Mouse (Mus musculus) MEL (cell line): ENCODE measurements around the gene Gfy. TPM values are rescaled to one million over a fixed set of nuclear protein-coding genes. Genes with fewer than 3 reads are reported as not detected.

Experiments
- DNase-seq: peaks from one replicate; pipeline ENCODE4 v3.0.0; 2011; ENCODE audit warnings: low read depth, low spot score
- H3K27ac ChIP-seq: 2 replicates; pipeline ENCODE4 v1.5.1; 2012; ENCODE audit warnings: low read depth, mild to moderate bottlenecking, control low read depth, low read length, moderate library complexity; ENCODE audit not compliant: control insufficient read depth
- H3K27me3 ChIP-seq, 2 experiments: fragments of 150-350 bp in 1 of 2; sonication (generic) in 1 of 2; 2 replicates each; pipeline ENCODE4 v1.6.1; 2012; ENCODE audit warnings: low read length in 2 of 2, mild to moderate bottlenecking in 2 of 2, improper control_type of control experiment in 1 of 2, moderate library complexity in 1 of 2; ENCODE audit not compliant: insufficient read depth in 2 of 2, control insufficient read depth in 1 of 2
- H3K36me3 ChIP-seq, 2 experiments: 2 replicates each; pipeline ENCODE4 v1.6.1; 2012 to 2014; ENCODE audit warnings: low read length in 2 of 2, improper control_type of control experiment in 1 of 2, inconsistent platforms in 1 of 2, mild to moderate bottlenecking in 1 of 2; ENCODE audit not compliant: insufficient read depth in 2 of 2, control insufficient read depth in 1 of 2
- H3K4me1 ChIP-seq, 2 experiments: fragments of 150-350 bp in 1 of 2; sonication (generic) in 1 of 2; 2 replicates each; pipeline ENCODE4 v1.6.1; 2012; ENCODE audit warnings: low read length in 2 of 2, improper control_type of control experiment in 1 of 2, mild to moderate bottlenecking in 1 of 2; ENCODE audit not compliant: insufficient read depth in 2 of 2, control insufficient read depth in 1 of 2
- H3K4me3 ChIP-seq, 2 experiments: fragments of 150-350 bp in 1 of 2; sonication (generic) in 1 of 2; 2 replicates each; pipeline ENCODE4 v1.5.1; 2012; ENCODE audit warnings: low read depth in 2 of 2, low read length in 2 of 2, mild to moderate bottlenecking in 2 of 2, moderate library complexity in 2 of 2, control low read depth in 1 of 2, improper control_type of control experiment in 1 of 2; ENCODE audit not compliant: control insufficient read depth in 1 of 2, insufficient read depth in 1 of 2
- H3K79me2 ChIP-seq: 2 replicates; pipeline ENCODE4 v1.6.1; 2012; ENCODE audit warnings: mild to moderate bottlenecking, low read length, moderate library complexity; ENCODE audit not compliant: control insufficient read depth, poor library complexity, insufficient read depth
- H3K9ac ChIP-seq: 2 replicates; pipeline ENCODE4 v1.6.1; 2012; ENCODE audit warnings: low read depth, mild to moderate bottlenecking, control low read depth, low read length, moderate library complexity; ENCODE audit not compliant: control insufficient read depth, poor library complexity, severe bottlenecking
- H3K9me3 ChIP-seq: fragments of 150-350 bp; sonication (generic); replicated peaks from 2 replicates; pipeline ENCODE4 v1.6.1; 2012; ENCODE audit warnings: mild to moderate bottlenecking, low read length, improper control_type of control experiment, moderate library complexity; ENCODE audit not compliant: insufficient read depth
- CHD2 ChIP-seq: IDR thresholded peaks from 2 replicates; pipeline ENCODE4 v1.6.1; 2011; ENCODE audit warnings: low read length, improper control_type of control experiment
- CTCF ChIP-seq, 3 experiments: IDR thresholded peaks in 2 of 3; conservative IDR thresholded peaks in 1 of 3; 2 replicates each; pipeline ENCODE4 v1.5.1; 2011 to 2012; ENCODE audit warnings: low read length in 3 of 3, low read depth in 2 of 3, mild to moderate bottlenecking in 2 of 3, improper control_type of control experiment in 1 of 3, inconsistent platforms in 1 of 3, mixed read lengths in 1 of 3, moderate library complexity in 1 of 3; ENCODE audit not compliant: control insufficient read depth in 1 of 3, insufficient read depth in 1 of 3, poor library complexity in 1 of 3, severe bottlenecking in 1 of 3
- E2F4 ChIP-seq: IDR thresholded peaks from 2 replicates; pipeline ENCODE4 v1.6.1; 2011; ENCODE audit warnings: low read depth, low read length, improper control_type of control experiment, borderline replicate concordance
- ELF1 ChIP-seq: IDR thresholded peaks from 2 replicates; pipeline ENCODE4 v1.6.1; 2014; ENCODE audit warnings: low read depth, mild to moderate bottlenecking, inconsistent platforms, low read length, improper control_type of control experiment, moderate library complexity
- EP300 ChIP-seq, 2 experiments: IDR thresholded peaks; 2 replicates each; pipeline ENCODE4 v1.6.1; 2011; ENCODE audit warnings: improper control_type of control experiment in 2 of 2, low read length in 2 of 2, low read depth in 1 of 2, mild to moderate bottlenecking in 1 of 2
- GABPA ChIP-seq: IDR thresholded peaks from 2 replicates; pipeline ENCODE4 v1.6.1; 2012; ENCODE audit warnings: low read depth, mild to moderate bottlenecking, inconsistent platforms, low read length, improper control_type of control experiment, moderate library complexity
- HCFC1 ChIP-seq: IDR thresholded peaks from 2 replicates; pipeline ENCODE4 v1.6.1; 2012; ENCODE audit warnings: low read depth, mild to moderate bottlenecking, inconsistent platforms, low read length, improper control_type of control experiment, moderate library complexity
- JUND ChIP-seq: IDR thresholded peaks from 2 replicates; pipeline ENCODE4 v1.6.1; 2011; ENCODE audit warnings: low read depth, mild to moderate bottlenecking, improper control_type of control experiment, low read length
- KAT2A ChIP-seq: conservative IDR thresholded peaks from 2 replicates; pipeline ENCODE4 v1.6.1; 2012; ENCODE audit warnings: low read depth, low read length, improper control_type of control experiment, inconsistent platforms
- MAX ChIP-seq: IDR thresholded peaks from 2 replicates; pipeline ENCODE4 v1.6.1; 2011; ENCODE audit warnings: low read length, improper control_type of control experiment
- MAZ ChIP-seq: IDR thresholded peaks from 2 replicates; pipeline ENCODE4 v1.6.1; 2012; ENCODE audit warnings: low read depth, mild to moderate bottlenecking, inconsistent platforms, low read length, improper control_type of control experiment
- MXI1 ChIP-seq: IDR thresholded peaks from 2 replicates; pipeline ENCODE4 v1.6.1; 2011; ENCODE audit warnings: mild to moderate bottlenecking, low read depth, low read length, improper control_type of control experiment
- MYB ChIP-seq: IDR thresholded peaks from 2 replicates; pipeline ENCODE4 v1.6.1; 2011; ENCODE audit warnings: mild to moderate bottlenecking, low read depth, low read length, improper control_type of control experiment
- MYC ChIP-seq: IDR thresholded peaks from 2 replicates; pipeline ENCODE4 v1.6.1; 2011; ENCODE audit warnings: low read depth, mild to moderate bottlenecking, low read length, improper control_type of control experiment, moderate library complexity
- POLR2A ChIP-seq, 2 experiments: IDR thresholded peaks; 2 replicates each; pipeline ENCODE4 v1.6.1; 2011 to 2012; ENCODE audit warnings: low read length in 2 of 2, mild to moderate bottlenecking in 2 of 2, control low read depth in 1 of 2, improper control_type of control experiment in 1 of 2, low read depth in 1 of 2, moderate library complexity in 1 of 2; ENCODE audit not compliant: control insufficient read depth in 1 of 2, insufficient read depth in 1 of 2, poor library complexity in 1 of 2
- POLR2AphosphoS2 ChIP-seq: IDR thresholded peaks from 2 replicates; pipeline ENCODE4 v1.6.1; 2011; ENCODE audit warnings: low read length, improper control_type of control experiment
- RAD21 ChIP-seq: IDR thresholded peaks from 2 replicates; pipeline ENCODE4 v1.6.1; 2011; ENCODE audit warnings: mild to moderate bottlenecking, low read depth, low read length, improper control_type of control experiment
- RCOR1 ChIP-seq: IDR thresholded peaks from 2 replicates; pipeline ENCODE4 v1.6.1; 2012; ENCODE audit warnings: low read depth, mild to moderate bottlenecking, inconsistent platforms, low read length, improper control_type of control experiment
- SIN3A ChIP-seq: IDR thresholded peaks from 2 replicates; pipeline ENCODE4 v1.6.1; 2012; ENCODE audit warnings: low read length, improper control_type of control experiment, inconsistent platforms
- TCF12 ChIP-seq: IDR thresholded peaks from 2 replicates; pipeline ENCODE4 v1.6.1; 2014; ENCODE audit warnings: low read depth, mild to moderate bottlenecking, inconsistent platforms, low read length, improper control_type of control experiment, moderate library complexity
- UBTF ChIP-seq: IDR thresholded peaks from 2 replicates; pipeline ENCODE4 v1.6.1; 2012; ENCODE audit warnings: low read depth, mild to moderate bottlenecking, inconsistent platforms, low read length, improper control_type of control experiment, moderate library complexity, borderline replicate concordance; ENCODE audit not compliant: insufficient read depth
- USF1 ChIP-seq: IDR thresholded peaks from 2 replicates; pipeline ENCODE4 v1.6.1; 2014; ENCODE audit warnings: low read depth, mild to moderate bottlenecking, inconsistent platforms, low read length, improper control_type of control experiment, moderate library complexity
- USF2 ChIP-seq, 2 experiments: IDR thresholded peaks; 2 replicates each; pipeline ENCODE4 v1.6.1; 2011 to 2012; ENCODE audit warnings: improper control_type of control experiment in 2 of 2, low read length in 2 of 2, borderline replicate concordance in 1 of 2, inconsistent platforms in 1 of 2, low read depth in 1 of 2, mild to moderate bottlenecking in 1 of 2; ENCODE audit not compliant: insufficient read depth in 1 of 2
- ZKSCAN1 ChIP-seq: IDR thresholded peaks from 2 replicates; pipeline ENCODE4 v1.6.1; 2012; ENCODE audit warnings: low read depth, mild to moderate bottlenecking, inconsistent platforms, low read length, improper control_type of control experiment, moderate library complexity
- ZMIZ1 ChIP-seq: IDR thresholded peaks from 2 replicates; pipeline ENCODE4 v1.6.1; 2012; ENCODE audit warnings: low read depth, mild to moderate bottlenecking, inconsistent platforms, low read length, improper control_type of control experiment, moderate library complexity
- ZNF384 ChIP-seq: IDR thresholded peaks from 2 replicates; pipeline ENCODE4 v1.6.1; 2012; ENCODE audit warnings: low read depth, mild to moderate bottlenecking, inconsistent platforms, low read length, improper control_type of control experiment
- polyA plus RNA-seq, 2 experiments: library from polyadenylated mRNA; stranded (reverse) in 1 of 2; unstranded in 1 of 2; fragments of >175 nt in 1 of 2; fragments of >200 nt in 1 of 2; gene quantifications; 2 replicates each; pipeline versions ENCODE4 v1.2.1 to v1.2.4; 2012; ENCODE audit warnings: low replicate concordance in 2 of 2, low read depth in 1 of 2; ENCODE audit not compliant: insufficient read length in 2 of 2, insufficient read depth in 1 of 2, missing spikeins in 1 of 2
- total RNA-seq: library from RNA; depleted of rRNA; stranded (reverse); fragments of 300-350 nt; gene quantifications from 2 replicates; pipeline ENCODE4 v1.2.3, GENCODE M21; 2012

Gene Gfy
- total and polyA plus RNA-seq, 3 experiments, result not detected

GRCm38 (mm10) chr7:45134544-45135026 lies 44.8 kb downstream of the Gfy start:
- Histone ChIP-seq H3K27ac (peak overlapping the region; percentile 92), H3K36me3 (peaks cover 0 to 22% of the 10 kb centered on the region in 2 experiments; a peak in 2 of 4 replicates), H3K9ac (peak overlapping the region; percentile 75), H3K27me3 (no peaks in the 10 kb centered on the region), H3K4me1 (peaks cover 11 to 33% of the 10 kb centered on the region in 2 experiments), H3K79me2 (peaks cover 6% of the 10 kb centered on the region), H3K4me3 (peak overlapping the region; percentile 61 to 74), H3K9me3 (no peaks in the 10 kb centered on the region)
- TF ChIP-seq MYC, result no peak
- no peak for TF ChIP-seq KAT2A
- no peak for TF ChIP-seq USF1
- TF ChIP-seq SIN3A, result no peak
- no peak for TF ChIP-seq ZNF384
- TF ChIP-seq POLR2A (IDR thresholded peaks at IDR 0.05; ENCODE audit: control insufficient read depth in 1 of 2, insufficient read depth in 1 of 2, low read depth in 1 of 2, low read length in 2 of 2, poor library complexity in 1 of 2), result peak; percentile 41 to 53; a peak in 2 of 4 replicates
- no peak for TF ChIP-seq MXI1
- no peak for TF ChIP-seq CTCF (IDR thresholded peaks at IDR 0.05 in 2 of 3, conservative IDR thresholded peaks at IDR 0.05 in 1 of 3; ENCODE audit: control insufficient read depth in 1 of 3, insufficient read depth in 1 of 3, low read depth in 2 of 3, low read length in 3 of 3, poor library complexity in 1 of 3, severe bottlenecking in 1 of 3)
- no peak for TF ChIP-seq UBTF
- 0 out of 2 replicates have a peak, but pooled peaks have one; percentile 30 for TF ChIP-seq HCFC1
- TF ChIP-seq CHD2, result no peak
- TF ChIP-seq MYB, result no peak
- peak; percentile 54; the same call in 1 of the 2 replicates for TF ChIP-seq ZMIZ1
- TF ChIP-seq MAZ, result no peak
- no peak for TF ChIP-seq RAD21
- TF ChIP-seq EP300 (IDR thresholded peaks at IDR 0.05; ENCODE audit: low read depth in 1 of 2, low read length in 2 of 2), result no peak
- TF ChIP-seq GABPA, result no peak
- no peak for TF ChIP-seq MAX
- TF ChIP-seq ZKSCAN1, result no peak
- no peak for TF ChIP-seq E2F4
- TF ChIP-seq TCF12, result 0 out of 2 replicates have a peak, but pooled peaks have one; percentile 4
- TF ChIP-seq RCOR1, result no peak
- no peak for TF ChIP-seq USF2 (IDR thresholded peaks at IDR 0.05; ENCODE audit: borderline replicate concordance in 1 of 2, insufficient read depth in 1 of 2, low read depth in 1 of 2, low read length in 2 of 2)
- TF ChIP-seq ELF1, result no peak
- no peak for TF ChIP-seq JUND
- TF ChIP-seq POLR2AphosphoS2, result 0 out of 2 replicates have a peak, but pooled peaks have one; percentile 26
- peak; percentile 92 for DNase-seq
